Mouse (Mus musculus) spleen, adult 2 months (tissue): ENCODE data around the gene BC034090.

ENCODE experiments used
- CTCF ChIP-seq: fragments of 200-500 bp; IDR thresholded peaks from 2 replicates; pipeline ENCODE4 v1.5.1; 2011; ENCODE audit warnings: mild to moderate bottlenecking, inconsistent platforms; ENCODE audit not compliant: insufficient read depth, insufficient read length, insufficient replicate concordance; ENCODE audit errors: extremely low read depth
- POLR2A ChIP-seq: fragments of 200-500 bp; IDR thresholded peaks from 2 replicates; pipeline ENCODE4 v1.6.1; 2011; ENCODE audit warnings: low read depth, low read length, inconsistent platforms

- TF ChIP-seq POLR2A (no peak), CTCF (no peak)
Measured at GRCm38 (mm10) chr1:155250531-155251135, 6.4 kb upstream of the BC034090 start.
